Mouse (Mus musculus) right cerebral cortex, postnatal 25 days (tissue): ENCODE measurements around the gene Jarid2.
"Not testable (repeated sequence)": the region's sequence is repeated elsewhere in the genome, so short reads cannot be mapped to it uniquely, and the experiment has no call there.

Experiments
- DNase-seq: peaks from one replicate; pipeline ENCODE4 v3.0.0; 2022

Jarid2 gene

GRCm38 (mm10) chr13:44729424-44729971, at the start of gene Jarid2:
Gene Jarid2, plus strand, starts transcription at chr13:44729474.
- DNase-seq, result peak; percentile 37

GRCm38 (mm10) chr13:44681051-44681450, 48.2 kb upstream of the Jarid2 start:
- DNase-seq, result no peak

DNA sequence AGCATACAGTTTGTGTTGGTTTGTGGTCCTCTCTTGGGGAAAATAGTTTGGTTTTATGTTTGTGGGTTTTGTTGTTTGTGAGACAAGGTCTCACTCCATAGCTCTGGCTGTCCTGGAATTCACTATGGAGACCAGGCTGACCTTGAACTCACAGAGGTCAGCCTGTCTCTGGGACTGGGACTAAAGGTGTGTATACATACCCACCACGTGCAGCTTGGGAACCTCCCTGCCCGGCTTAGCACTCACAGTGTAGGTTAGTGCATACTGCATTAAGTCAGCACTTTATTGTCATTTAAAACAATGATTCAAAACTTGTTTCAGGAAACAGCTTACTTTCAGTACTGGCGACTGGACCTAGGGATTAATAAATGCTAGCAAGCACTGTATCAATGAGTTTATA, 41.1 kb upstream of the Jarid2 start:
- DNase-seq, result no peak

DNA sequence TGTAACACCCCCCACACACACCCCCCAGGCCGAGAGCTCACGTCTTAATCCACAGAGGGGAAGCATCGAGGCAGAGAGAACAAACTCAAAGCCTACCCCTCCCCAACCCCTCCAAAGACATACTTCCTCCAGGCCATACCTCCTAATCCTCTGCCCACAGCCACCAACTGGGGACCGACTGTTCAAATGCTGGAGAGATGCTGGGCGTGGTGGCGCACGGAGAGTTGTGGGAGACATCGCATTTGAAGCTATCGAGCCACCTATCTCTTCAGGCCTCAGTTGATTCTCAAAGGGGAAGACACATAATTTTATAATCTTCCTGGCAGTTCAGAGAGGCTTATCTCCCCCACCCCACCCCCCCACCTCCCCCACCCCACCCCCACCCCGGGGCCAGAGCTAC, 31.6 kb upstream of the Jarid2 start:
- no peak for DNase-seq

DNA sequence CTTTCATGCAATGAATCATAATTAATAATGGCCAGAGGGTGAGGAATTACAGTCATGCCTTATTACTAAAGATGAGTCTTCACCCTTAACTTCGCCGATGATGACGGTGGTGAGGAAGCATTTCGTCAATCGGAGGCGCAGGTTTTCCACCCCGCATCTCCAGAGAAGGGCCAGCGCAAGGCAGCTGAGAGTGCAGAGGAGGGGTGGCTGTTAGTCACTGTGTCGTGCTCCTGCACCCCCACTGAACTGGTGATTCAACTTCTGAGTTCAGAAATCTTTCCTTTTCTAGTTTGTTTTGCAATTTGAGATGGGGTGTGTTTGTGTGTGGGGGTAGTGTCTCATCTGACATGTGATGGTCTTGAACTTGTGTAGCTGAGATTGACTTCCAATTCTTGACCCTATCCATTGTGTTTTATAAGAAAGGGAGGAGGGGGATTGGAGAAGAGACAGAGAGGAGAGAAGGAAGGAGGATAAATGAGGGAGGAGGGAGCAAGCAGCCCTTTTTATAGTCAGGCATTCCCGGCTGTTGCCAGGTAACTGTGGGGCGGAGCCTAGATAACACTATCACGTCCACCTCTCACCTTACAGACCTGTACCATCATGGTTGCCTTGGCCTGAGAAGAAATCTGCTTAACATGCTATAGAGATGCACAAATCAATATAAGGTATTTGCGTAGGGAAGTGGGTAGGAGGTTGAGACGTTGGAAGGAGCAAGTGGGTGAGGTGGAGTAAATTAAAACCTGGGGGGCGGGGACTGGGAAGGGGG, 25.1 kb upstream of the Jarid2 start:
- no peak for DNase-seq

DNA sequence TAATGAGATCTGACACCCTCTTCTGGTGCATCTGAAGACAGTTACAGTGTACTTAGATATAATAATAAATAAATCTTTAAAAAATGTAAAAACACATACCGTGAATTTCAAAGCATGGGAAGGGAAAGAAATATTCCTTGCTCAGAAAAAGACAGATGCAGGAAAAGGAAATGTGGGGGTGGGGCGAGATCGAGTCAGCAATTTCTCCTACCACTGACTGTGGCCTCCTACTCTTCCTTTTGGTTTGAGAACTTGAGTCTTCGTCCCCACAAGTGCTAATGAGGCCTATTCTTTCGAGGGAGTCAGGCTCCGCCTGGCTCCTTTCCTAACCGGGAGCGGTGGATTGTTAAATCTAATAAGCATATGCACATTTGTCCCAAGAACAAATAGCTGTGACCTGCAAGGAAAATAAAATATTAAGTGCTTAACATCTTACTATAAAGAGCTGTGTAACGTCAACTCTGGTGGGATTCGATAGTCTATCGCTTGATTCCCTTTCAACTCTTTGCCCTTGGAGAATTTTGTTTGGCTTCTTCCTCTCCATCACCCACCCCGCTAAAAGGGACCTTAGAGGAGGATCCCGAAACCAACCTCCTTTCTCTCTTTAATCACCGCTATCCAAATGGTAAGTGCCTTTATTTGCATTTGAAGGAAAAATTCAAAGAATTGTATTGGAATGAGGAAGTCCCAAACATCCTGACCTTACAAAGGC, 24.1 kb upstream of the Jarid2 start:
- no peak for DNase-seq

GRCm38 (mm10) chr13:44705743-44706044, 23.6 kb upstream of the Jarid2 start:
- no peak for DNase-seq

DNA sequence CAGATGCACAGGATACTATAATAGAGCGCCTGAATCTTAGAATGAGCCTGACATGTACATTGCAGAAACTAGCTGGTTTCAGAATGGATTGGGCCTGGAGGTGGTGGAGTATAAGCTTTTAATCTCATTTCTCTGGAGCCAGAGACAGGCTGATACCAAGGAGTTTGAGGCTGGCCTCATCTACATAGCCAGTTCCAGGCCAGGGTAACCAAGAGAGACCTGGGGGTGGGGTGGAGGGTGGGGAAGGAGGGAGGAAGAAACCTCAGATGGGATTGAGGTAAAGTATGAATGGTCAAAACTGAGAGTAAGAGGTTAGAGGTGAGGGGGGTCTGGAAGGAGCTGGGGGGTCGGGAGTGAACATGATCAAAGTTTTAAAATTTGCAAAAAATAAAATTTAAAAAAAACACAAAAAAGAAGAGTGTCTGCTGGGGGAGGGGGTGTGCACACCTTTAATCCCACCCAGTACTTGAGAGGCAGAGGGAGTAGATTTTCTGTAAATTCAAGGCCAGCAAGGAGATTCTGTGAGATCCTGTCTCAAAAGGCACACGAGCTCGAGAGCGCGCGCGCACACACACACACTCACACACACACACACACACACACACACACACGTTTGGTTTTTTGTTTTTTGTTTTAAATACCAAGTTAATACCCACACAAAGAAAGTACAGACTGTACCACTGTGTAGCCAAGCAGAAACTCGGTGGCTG, 22.9 kb upstream of the Jarid2 start:
- DNase-seq, result no peak

- DNase-seq, result no peak
Measured at GRCm38 (mm10) chr13:44707176-44707575, 22.1 kb upstream of the Jarid2 start.

DNA sequence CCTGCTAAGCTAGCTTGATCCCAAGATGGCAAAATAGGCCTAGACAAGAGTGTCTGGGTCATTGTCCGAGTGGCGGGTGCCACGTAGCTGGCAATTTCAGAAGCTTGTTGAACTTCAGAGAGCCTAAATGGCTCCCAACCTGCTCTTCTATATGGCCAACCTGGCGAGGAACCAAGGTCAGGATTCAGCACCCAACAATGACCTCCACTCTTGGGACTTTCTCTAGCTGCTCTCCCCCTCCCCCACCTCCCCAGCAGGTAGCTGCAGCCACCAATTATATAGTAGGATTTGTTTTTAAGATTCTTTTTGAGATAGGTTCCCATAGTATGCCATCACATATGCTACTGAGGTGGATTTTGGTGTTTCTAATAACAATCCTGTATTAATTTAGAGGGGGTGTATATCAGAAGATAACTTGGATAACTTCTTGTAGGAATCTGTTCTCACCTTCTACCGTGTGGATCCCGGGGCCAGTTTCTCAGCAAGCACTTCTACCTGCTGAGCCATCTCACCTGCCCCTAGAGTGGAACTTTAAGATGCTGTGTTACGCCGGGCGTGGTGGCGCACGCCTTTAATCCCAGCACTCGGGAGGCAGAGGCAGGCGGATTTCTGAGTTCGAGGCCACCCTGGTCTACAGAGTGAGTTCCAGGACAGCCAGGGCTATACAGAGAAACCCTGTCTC, 20.8 kb upstream of the Jarid2 start:
- DNase-seq, result no peak

DNA sequence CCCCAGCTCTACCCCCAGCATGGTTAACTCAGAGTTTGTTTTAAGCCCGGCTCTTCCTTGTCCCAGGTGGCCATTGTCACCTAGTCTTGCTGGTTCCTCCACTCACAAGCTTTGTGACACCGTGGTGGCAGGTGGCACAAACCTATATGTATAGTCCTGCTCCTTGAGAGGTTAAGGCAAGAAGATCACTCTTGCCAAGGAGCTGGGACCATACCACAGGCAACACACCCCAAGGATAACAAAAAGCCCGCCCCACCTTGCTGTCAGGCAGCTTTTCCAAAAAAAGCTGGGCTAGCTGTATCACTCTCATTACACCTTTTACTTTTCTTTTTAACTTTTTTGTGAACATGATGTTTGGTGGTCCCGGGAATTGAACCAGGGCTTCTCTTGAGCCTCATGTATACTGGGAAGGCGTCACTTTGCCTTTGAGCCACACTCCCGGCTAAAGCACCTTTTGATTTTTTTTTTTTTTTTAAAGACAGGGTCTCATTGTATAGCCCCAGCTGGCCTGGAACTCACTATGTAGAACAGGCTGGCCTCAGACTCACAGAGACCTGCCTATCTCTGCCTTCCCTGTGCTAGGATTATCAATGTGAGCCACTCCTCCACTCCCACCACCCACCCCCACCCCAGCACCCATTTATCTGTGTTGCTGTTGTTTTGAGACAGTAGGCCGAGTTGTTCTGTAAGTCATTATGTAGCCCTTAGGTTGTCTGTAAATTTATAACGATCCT, 19.4 kb upstream of the Jarid2 start:
- DNase-seq, result no peak

DNA sequence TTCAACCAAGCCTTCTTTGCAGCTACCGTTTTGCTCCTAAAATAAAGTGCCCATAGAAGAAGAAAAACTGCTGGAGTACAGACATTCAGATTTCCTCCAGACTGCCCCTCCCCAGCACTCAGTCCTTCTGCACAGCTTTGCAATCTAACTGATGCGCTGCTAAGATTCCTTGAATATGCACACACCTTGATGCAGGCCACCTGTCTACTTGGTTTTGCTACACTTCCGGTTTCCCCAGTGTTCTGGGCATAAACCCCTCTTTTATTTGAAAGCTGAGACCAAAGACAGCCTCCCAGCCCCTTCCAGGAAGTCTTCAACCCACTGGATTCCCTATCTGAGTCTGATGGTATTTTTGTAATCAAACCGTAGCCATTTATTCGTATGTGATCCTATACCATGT, 18.2 kb upstream of the Jarid2 start:
- DNase-seq, result no peak

- no peak for DNase-seq
Measured at GRCm38 (mm10) chr13:44711882-44712281, 17.4 kb upstream of the Jarid2 start.

DNA sequence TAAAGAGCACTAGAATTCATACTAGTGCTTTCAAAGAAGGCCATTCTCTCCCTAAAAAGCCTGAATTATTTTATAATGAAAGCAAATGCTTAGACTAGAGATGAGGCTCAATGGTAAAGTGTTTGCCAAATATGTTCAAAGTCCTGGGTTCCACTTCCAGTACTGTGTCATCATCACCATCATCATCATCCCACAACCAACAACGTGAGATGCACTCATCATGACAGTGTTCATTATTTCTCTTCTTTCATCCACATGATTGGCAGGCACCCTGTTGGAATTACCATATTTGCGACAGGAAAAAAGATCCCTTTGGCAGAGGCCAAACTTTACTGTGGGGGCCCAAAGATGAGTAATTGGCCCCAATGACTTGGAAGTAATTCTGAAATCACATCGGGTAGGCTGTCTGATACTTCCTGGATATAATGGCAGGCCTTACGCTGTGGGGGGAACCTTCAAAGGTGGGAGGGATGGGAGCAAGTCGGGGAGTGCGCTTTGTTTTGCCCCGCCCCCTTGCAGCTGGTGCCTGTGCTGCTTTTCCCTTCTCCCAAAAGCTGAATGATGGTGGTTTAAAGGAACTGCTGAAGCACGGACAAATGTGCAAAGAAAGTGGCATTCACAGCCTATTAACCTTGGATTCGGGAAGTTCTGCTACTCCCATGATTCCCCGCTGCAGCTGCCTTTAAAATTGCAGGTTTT, 13.9 kb upstream of the Jarid2 start:
- DNase-seq, result no peak

- no peak for DNase-seq
Measured at GRCm38 (mm10) chr13:44717838-44718237, 11.4 kb upstream of the Jarid2 start.

GRCm38 (mm10) chr13:44718465-44718864, 10.8 kb upstream of the Jarid2 start:
- not testable (repeated sequence) for DNase-seq

DNA sequence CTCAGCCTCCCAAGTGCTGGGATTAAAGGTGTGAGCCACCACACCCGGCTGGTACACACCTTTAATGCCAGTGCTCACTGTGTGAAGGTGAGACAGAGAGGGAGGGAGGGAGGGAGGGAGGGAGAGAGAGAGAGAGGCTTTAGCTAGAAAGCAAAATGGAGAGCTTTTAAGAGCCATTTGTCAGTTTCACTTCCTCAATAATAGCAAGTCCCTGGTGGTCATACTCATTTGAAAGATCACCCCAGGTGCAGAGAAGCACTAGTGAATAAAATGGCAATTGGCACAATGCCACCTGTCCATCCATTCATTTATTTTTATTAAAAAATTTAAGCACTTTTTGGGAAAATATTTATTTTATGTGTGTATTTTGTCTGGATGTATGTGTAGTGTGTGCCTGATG, 9.2 kb upstream of the Jarid2 start:
- no peak for DNase-seq

GRCm38 (mm10) chr13:44721891-44722547, 7.3 kb upstream of the Jarid2 start:
- no peak for DNase-seq

- DNase-seq, result not testable (repeated sequence)
Measured at GRCm38 (mm10) chr13:44723522-44723921, 5.8 kb upstream of the Jarid2 start.

GRCm38 (mm10) chr13:44728145-44728880, 961 bp upstream of the Jarid2 start:
- DNase-seq, result no peak
